18 mouse cellular contexts compared by ENCODE assay signal in the genomic region with DNA sequence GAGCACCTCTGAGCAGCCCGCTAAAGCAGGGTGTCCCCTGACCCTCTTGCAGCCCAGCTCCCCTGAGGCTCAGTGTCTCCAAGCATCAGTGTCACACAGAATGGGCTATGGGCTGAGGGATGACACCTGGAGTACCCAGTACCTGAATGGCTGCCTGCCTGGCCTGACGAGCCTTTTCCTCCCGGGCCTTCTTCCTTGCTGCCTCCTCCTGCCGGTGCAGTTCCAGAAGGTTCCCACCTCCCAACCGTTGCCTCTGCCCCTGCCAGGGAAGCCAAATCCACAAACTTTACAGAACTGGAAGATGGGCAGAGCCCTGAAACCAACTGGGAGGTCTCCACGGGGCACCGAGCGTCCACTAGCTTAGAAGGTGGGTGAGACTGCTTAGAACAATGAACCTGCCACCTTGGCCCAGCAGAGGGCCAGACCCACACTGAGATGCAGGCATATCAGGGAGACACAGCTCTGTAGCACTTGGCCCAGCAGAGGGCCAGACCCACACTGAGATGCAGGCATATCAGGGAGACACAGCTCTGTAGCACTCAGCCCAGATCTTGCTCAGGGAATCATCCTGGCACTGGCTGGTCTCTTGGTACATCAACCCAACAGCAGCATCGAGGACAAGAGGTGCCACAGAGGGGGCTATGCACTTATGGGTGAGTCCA. TPM values are rescaled to one million over a fixed set of nuclear protein-coding genes. Genes with fewer than 3 reads are reported as not detected.
DNase-seq lines count a peak whose midpoint lies in the region; ATAC-seq and TF ChIP-seq lines count a peak whose summit lies in the region.
"Had no signal": no experiment of that assay in that cellular context is flagged by ENCODE, and none has a peak within 500 bp of the region (broad histone marks: within the 10 kb centered on the region; RNA-seq: fewer than 3 reads in every experiment).

No protein-coding gene starts in this region.

- no peaks in the 10 kb centered on the region for H3K9me3 ChIP-seq in hindbrain, embryonic 10.5 days
- no peaks in the 10 kb centered on the region for H3K9me3 ChIP-seq in hindbrain, embryonic 13.5 days
- H3K9me3 ChIP-seq in lung, embryonic 14.5 days (ENCODE audit: low read depth, low read length), result no peaks in the 10 kb centered on the region
- no peaks in the 10 kb centered on the region for H3K9me3 ChIP-seq in stomach, postnatal 0 days (ENCODE audit: control insufficient read depth, low read length)
- H3K9me3 ChIP-seq: forebrain, embryonic 13.5 days; G1E; heart, embryonic 15.5 days had no signal

- peaks cover 63% of the 10 kb centered on the region for H3K27me3 ChIP-seq in hindbrain, embryonic 10.5 days (ENCODE audit: insufficient read depth, poor library complexity, severe bottlenecking)
- H3K27me3 ChIP-seq in hindbrain, embryonic 13.5 days, result 0 out of 2 replicates have a peak, but pooled peaks cover 3% of the 10 kb centered on the region
- no peaks in the 10 kb centered on the region for H3K27me3 ChIP-seq in lung, embryonic 14.5 days (ENCODE audit: insufficient read depth, low read length)
- no peaks in the 10 kb centered on the region for H3K27me3 ChIP-seq in stomach, postnatal 0 days (ENCODE audit: control insufficient read depth, insufficient read depth, low read length)
- H3K27me3 ChIP-seq: forebrain, embryonic 13.5 days; heart, embryonic 15.5 days had no signal

- no peak overlapping the region for H3K4me3 ChIP-seq in hindbrain, embryonic 10.5 days
- no peak overlapping the region for H3K4me3 ChIP-seq in hindbrain, embryonic 13.5 days
- H3K4me3 ChIP-seq in lung, embryonic 14.5 days (ENCODE audit: low read depth, low read length), result no peak overlapping the region
- H3K4me3 ChIP-seq in stomach, postnatal 0 days (ENCODE audit: low read depth, low read length), result no peak overlapping the region
- H3K4me3 ChIP-seq: forebrain, embryonic 13.5 days; gastrocnemius, adult 2 months; heart, adult 2 months; heart, embryonic 15.5 days had no signal

- no peak for DNase-seq in hindbrain, embryonic 10.5 days (ENCODE audit: low spot score)
- no peak for DNase-seq in lung, embryonic 14.5 days
- no peak for DNase-seq in lung, postnatal 10 days
- peak; percentile 49 for DNase-seq in MN1 (ENCODE audit: low spot score)
- no peak for DNase-seq in stomach, postnatal 0 days (ENCODE audit: low spot score)
- no peak for DNase-seq in embryo, embryonic 10.5 days (ENCODE audit: low spot score)
- DNase-seq: adrenal gland, adult 2 months; cerebellum, postnatal 10 days; gastrocnemius, adult 2 months; heart, adult 2 months; layer of hippocampus, postnatal 36 days; liver; thymus, postnatal 4 days had no signal

- peaks cover 40% of the 10 kb centered on the region for H3K4me1 ChIP-seq in hindbrain, embryonic 10.5 days (replicated peaks)
- H3K4me1 ChIP-seq in hindbrain, embryonic 13.5 days (replicated peaks), result peaks cover 22% of the 10 kb centered on the region
- no peaks in the 10 kb centered on the region; the same call in 1 of the 2 replicates for H3K4me1 ChIP-seq in lung, embryonic 14.5 days (ENCODE audit: insufficient read depth)
- no peaks in the 10 kb centered on the region for H3K4me1 ChIP-seq in stomach, postnatal 0 days (replicated peaks; ENCODE audit: control insufficient read depth, insufficient read depth)
- H3K4me1 ChIP-seq: heart, embryonic 15.5 days had no signal

- TF ChIP-seq EP300 in stomach, postnatal 0 days (optimal IDR thresholded peaks at IDR 0.05), result no peak

- no peak overlapping the region for H3K9ac ChIP-seq in hindbrain, embryonic 13.5 days
- H3K9ac ChIP-seq in lung, embryonic 14.5 days, result no peak overlapping the region
- H3K9ac ChIP-seq in stomach, postnatal 0 days (ENCODE audit: low read length), result no peak overlapping the region
- H3K9ac ChIP-seq: forebrain, embryonic 13.5 days; heart, embryonic 15.5 days had no signal

- peak; percentile 48 for TF ChIP-seq CTCF in lung, embryonic 14.5 days (IDR thresholded peaks at IDR 0.05; ENCODE audit: low read depth)
- TF ChIP-seq CTCF in stomach, postnatal 0 days (IDR thresholded peaks at IDR 0.05; ENCODE audit: low read depth), result peak; percentile 59

- WGBS in hindbrain, embryonic 10.5 days, result 94% methylated on average over 9 of the region's 9 CpGs
- 96% methylated on average over 9 of the region's 9 CpGs for WGBS in hindbrain, embryonic 13.5 days
- 83% methylated on average over 9 of the region's 9 CpGs for WGBS in lung, embryonic 14.5 days
- WGBS in stomach, postnatal 0 days, result 89% methylated on average over 9 of the region's 9 CpGs

- H3K27ac ChIP-seq in hindbrain, embryonic 10.5 days, result peak overlapping the region; percentile 13; the same call in 1 of the 2 replicates
- no peak overlapping the region for H3K27ac ChIP-seq in hindbrain, embryonic 13.5 days
- H3K27ac ChIP-seq in lung, embryonic 14.5 days (ENCODE audit: low read depth), result no peak overlapping the region
- no peak overlapping the region for H3K27ac ChIP-seq in stomach, postnatal 0 days (replicated peaks)
- H3K27ac ChIP-seq: forebrain, embryonic 13.5 days; gastrocnemius, adult 2 months; heart, adult 2 months; heart, embryonic 15.5 days had no signal

- H3K4me2 ChIP-seq in hindbrain, embryonic 13.5 days, result no peak overlapping the region
- no peak overlapping the region for H3K4me2 ChIP-seq in lung, embryonic 14.5 days
- H3K4me2 ChIP-seq in stomach, postnatal 0 days (replicated peaks; ENCODE audit: low read depth), result no peak overlapping the region
- H3K4me2 ChIP-seq: forebrain, embryonic 13.5 days; heart, embryonic 15.5 days had no signal

- H3K36me3 ChIP-seq in hindbrain, embryonic 10.5 days, result peaks cover 98% of the 10 kb centered on the region
- peaks cover 94% of the 10 kb centered on the region for H3K36me3 ChIP-seq in hindbrain, embryonic 13.5 days
- peaks cover 79% of the 10 kb centered on the region for H3K36me3 ChIP-seq in lung, embryonic 14.5 days (ENCODE audit: insufficient read depth)
- peaks cover 27% of the 10 kb centered on the region for H3K36me3 ChIP-seq in stomach, postnatal 0 days (ENCODE audit: control insufficient read depth, insufficient read depth, low read length)

- no peak for ATAC-seq in hindbrain, embryonic 13.5 days (ENCODE audit: low FRiP score)
- no peak for ATAC-seq in lung, embryonic 14.5 days (ENCODE audit: insufficient read depth)
- peak; percentile 45; the same call in 1 of the 2 replicates for ATAC-seq in stomach, postnatal 0 days (ENCODE audit: low FRiP score, low TSS enrichment)
- ATAC-seq: forebrain, embryonic 13.5 days had no signal

RNA-seq across cellular contexts. Expression of a gene that starts 13.5 kb away (rescaled TPM):
- 39.6 and 45.4 TPM in 2 replicates for polyA plus RNA-seq in hindbrain, embryonic 10.5 days (2016; fragmentation: Nextera tagmentation; extraction: Ambion mirVana)
- 23.2 and 26.7 TPM in 2 replicates for polyA plus RNA-seq in hindbrain, embryonic 13.5 days (2015; fragmentation: Nextera tagmentation; extraction: Ambion mirVana)
- 22.1 and 27.3 TPM in 2 replicates for polyA plus RNA-seq in lung, embryonic 14.5 days (2014; fragmentation: Nextera tagmentation; extraction: Ambion mirVana)
- 5.8 and 6.3 TPM in 2 replicates for polyA plus RNA-seq in stomach, postnatal 0 days (2015; fragmentation: Nextera tagmentation; extraction: Ambion mirVana)

RNA-seq across cellular contexts. Expression of a gene that starts 25.4 kb away (rescaled TPM):
- polyA plus RNA-seq in hindbrain, embryonic 10.5 days (2016; fragmentation: Nextera tagmentation; extraction: Ambion mirVana), result 21.4 and 25.3 TPM in 2 replicates
- polyA plus RNA-seq in hindbrain, embryonic 13.5 days (2015; fragmentation: Nextera tagmentation; extraction: Ambion mirVana), result 19.3 and 19.8 TPM in 2 replicates
- polyA plus RNA-seq in lung, embryonic 14.5 days (2014; fragmentation: Nextera tagmentation; extraction: Ambion mirVana), result 13.4 and 17.1 TPM in 2 replicates
- polyA plus RNA-seq in stomach, postnatal 0 days (2015; fragmentation: Nextera tagmentation; extraction: Ambion mirVana), result 8.3 and 11.5 TPM in 2 replicates

RNA-seq across cellular contexts. Expression of a gene that starts 25.6 kb away (rescaled TPM):
- polyA plus RNA-seq in hindbrain, embryonic 10.5 days (2016; fragmentation: Nextera tagmentation; extraction: Ambion mirVana), result 86.4 and 92.2 TPM in 2 replicates
- 52.7 and 57.0 TPM in 2 replicates for polyA plus RNA-seq in hindbrain, embryonic 13.5 days (2015; fragmentation: Nextera tagmentation; extraction: Ambion mirVana)
- polyA plus RNA-seq in lung, embryonic 14.5 days (2014; fragmentation: Nextera tagmentation; extraction: Ambion mirVana), result 76.7 and 88.6 TPM in 2 replicates
- polyA plus RNA-seq in stomach, postnatal 0 days (2015; fragmentation: Nextera tagmentation; extraction: Ambion mirVana), result 84.8 and 84.9 TPM in 2 replicates

RNA-seq across cellular contexts. Expression of a gene that starts 26.1 kb away (rescaled TPM):
- polyA plus RNA-seq in hindbrain, embryonic 10.5 days (2016; fragmentation: Nextera tagmentation; extraction: Ambion mirVana), result 1.6 and 3.2 TPM in 2 replicates
- 24.1 and 24.3 TPM in 2 replicates for polyA plus RNA-seq in hindbrain, embryonic 13.5 days (2015; fragmentation: Nextera tagmentation; extraction: Ambion mirVana)
- polyA plus RNA-seq in lung, embryonic 14.5 days (2014; fragmentation: Nextera tagmentation; extraction: Ambion mirVana), result 2.2 and 2.3 TPM in 2 replicates
- polyA plus RNA-seq in stomach, postnatal 0 days (2015; fragmentation: Nextera tagmentation; extraction: Ambion mirVana), result 1.6 and 2.1 TPM in 2 replicates
- polyA plus RNA-seq: C2C12, G1E had no signal
